Mouse (Mus musculus) urinary bladder, postnatal 36 days (tissue): ENCODE measurements around the gene Sult1a1.
"Not testable (repeated sequence)": the region's sequence is repeated elsewhere in the genome, so short reads cannot be mapped to it uniquely, and the experiment has no call there.

ENCODE experiments used
- DNase-seq, 2 experiments: peaks; one replicate each; pipeline ENCODE4 v3.0.0; 2022; ENCODE audit warnings: low spot score in 2 of 2, mixed read lengths in 1 of 2

The Sult1a1 gene

DNA sequence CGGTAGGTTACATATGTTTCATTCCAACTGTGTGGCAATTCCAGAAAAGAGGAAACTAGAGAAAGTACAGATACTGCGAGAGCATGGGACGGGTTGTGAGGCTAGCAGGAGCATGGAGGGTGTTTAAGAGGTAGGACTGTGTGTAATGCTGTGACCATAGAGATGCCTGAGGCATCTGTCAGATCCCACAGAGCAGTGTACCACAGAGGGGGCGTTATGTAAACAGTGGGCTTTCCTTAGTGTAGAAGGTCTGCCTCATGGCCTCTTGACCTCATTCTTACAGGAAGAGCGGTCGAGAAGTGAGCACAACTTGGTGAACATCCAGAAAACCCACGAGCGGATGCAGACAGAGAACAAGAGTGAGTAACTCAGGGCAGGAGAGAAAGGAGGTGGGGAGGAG lies 12.6 kb downstream of the Sult1a1 start:
- DNase-seq, result no peak

DNA sequence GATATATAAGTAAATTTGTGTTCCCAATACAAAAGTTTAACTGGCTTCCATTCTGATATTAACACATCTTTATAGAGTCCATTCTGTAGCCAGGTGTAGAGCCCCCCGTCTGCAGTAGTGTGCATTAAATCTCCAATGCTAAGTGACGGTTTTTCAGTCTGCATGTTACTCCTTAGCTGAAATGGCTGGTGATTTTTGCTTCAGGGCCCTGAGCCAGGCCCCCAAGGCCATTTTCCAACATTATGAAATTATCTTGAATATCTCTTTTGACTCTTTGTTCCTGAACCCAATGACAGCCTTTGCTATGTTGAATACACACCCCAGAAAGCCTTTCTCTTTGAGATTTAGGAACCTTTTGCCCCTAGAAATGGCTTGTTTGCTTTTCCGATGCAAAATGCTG lies 16.5 kb downstream of the Sult1a1 start:
- no peak for DNase-seq

DNA sequence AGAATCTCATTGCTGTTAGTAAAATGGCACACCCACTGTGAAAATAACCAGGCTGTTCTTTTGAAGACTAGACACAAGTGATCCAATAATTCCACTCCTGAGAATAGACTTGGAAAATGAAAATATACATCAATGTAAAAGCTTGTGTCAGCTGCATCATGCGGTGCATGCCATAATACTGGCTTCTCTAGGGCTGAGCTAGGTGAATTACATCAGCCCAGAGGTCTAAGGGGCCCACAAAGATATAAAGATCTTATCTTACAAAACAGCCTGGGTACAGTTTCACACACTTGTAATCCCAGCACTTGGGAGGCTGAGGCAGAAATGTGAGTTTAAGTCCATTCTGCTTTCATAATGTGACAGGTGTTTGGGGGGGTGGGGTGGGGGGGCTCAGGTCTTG lies 18.7 kb downstream of the Sult1a1 start:
- DNase-seq, result no peak

DNA sequence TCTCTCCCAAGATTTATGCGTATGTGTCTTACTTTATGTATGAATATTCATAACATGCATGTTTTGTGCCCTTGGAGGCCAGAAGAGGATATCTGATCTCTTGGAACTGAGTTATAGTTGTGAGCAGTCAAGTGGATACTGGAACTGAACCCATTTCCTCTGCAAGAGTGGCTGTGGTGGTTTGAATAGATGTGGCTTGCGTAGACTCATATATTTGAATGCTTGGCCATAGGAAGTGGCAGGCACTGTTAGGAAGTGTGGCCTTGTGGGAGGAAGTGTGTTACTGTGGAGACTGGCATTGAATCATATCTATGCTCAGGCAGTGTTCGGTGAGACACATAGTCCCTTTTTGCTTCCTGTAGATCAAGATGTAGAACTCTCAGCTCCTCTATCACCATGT lies 20.5 kb downstream of the Sult1a1 start:
- DNase-seq, result no peak

DNA sequence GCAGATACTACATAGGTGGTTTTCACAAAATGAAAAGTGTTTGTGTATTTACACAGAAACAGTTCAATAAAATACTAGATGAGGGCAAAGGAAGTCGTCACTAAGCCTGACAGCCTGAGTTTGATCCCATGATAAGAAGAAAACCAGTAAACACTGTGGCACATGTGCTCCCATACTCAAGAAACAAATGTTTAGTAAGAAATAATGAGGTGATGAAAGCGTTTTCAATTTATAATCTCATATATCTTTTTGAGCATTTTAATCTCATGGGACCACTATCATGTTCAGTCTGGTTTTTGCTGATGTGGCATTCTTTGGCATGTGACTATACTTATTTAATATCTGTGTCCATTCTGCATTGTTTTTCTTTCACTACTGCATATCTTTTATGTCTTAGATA lies 22.2 kb downstream of the Sult1a1 start:
- DNase-seq, result no peak

DNA sequence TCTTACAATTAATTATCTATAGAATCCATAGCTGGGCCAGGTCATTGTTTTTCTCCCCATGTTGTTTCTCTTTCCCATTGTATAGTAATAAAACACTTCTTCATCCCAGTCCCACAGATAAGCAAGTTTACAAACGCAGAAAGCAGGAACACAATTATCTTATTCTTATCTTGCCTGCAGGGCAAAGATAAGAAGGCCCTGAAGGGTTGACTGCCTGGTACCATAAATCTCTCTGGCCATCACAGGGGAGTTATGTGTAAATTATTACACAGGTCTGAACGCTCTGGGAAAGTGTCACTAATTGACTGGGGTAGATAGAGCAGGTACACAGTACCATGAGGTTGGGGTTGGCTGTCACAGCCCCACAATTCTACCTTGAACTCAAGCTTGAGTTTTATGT lies 25.4 kb downstream of the Sult1a1 start:
- DNase-seq, result no peak

DNA sequence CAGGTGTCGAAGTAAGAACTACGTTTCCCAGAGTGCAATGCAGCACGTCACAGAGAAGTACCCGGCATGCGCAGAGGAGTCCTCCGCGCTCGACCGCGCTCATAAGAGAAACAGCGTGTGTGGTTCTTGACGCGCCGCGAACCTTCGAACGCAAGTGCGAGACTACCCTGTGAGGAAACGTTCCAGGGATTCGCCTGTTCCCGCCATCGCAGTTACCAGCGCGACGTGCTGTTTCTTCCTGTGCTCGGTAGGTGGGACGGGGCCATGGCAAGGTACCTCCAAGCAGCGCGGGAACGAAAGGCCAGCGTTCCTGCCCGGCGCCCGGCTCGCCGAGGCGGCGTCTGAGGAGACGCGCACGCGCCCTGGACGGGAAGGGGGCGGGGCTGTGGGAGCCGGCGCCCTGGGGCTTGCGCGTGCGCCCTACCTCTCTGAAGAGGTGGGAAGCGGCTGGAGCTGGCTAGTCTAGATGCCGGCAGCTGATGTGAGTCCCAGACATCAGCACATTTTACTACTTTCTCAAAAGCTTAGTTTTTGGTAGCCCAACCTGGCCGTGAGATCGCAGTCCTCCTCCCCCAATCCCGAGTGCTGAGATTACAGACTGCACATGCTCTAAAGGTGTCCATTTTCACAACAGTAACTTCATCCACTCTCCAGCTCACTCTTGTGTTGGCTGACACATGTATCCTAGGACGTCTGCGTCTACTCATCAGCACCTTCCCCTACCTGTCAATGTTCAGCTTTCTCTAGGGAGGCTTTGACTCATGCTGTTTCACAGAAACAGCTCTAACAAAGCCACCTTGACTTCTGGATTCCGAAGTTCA lies 26.8 kb downstream of the Sult1a1 start, which contains the start of gene Sgf29:
Sgf29 (plus strand) TSS at position 79 of the 821 bp plus-strand sequence.
- DNase-seq, result peak; percentile 90

DNA sequence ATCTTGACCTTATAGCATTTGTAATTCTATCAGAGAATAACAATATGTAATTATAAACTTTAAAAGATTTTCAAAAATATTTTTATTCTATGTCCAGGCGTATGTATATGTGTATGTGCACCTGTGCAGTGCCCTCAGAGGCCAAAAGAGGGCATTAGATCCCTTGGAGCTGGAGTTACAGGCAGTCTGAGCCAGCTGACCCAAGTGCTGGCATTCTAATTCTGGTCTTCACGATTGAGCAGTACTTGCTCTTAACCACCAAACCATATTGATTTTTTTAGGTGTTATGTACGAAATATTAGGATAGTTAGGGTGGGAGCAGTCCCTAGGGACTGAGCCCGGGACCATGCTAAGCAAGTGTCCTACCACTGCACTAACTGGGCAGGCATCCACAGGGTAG lies 27.7 kb downstream of the Sult1a1 start:
- no peak for DNase-seq

DNA sequence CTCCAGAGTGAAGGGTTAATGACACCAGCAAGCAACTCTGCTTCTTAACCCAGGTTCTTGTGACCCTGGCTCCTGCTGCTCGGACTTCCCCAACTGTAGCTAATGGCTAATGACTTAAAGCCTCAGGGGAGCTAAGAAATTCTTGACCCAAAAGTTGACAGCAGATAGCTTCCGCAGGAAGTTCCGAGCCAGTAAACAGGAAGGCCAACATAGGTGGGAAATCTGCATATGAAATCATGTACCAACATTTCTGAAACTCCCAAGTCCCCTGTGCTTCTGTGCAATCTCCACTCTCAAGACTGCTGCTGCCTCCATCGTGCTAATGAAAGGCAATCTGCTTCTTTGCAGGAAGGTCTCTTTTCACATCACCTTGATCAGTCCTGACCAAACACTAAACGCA lies 30.5 kb downstream of the Sult1a1 start:
- DNase-seq, result no peak

DNA sequence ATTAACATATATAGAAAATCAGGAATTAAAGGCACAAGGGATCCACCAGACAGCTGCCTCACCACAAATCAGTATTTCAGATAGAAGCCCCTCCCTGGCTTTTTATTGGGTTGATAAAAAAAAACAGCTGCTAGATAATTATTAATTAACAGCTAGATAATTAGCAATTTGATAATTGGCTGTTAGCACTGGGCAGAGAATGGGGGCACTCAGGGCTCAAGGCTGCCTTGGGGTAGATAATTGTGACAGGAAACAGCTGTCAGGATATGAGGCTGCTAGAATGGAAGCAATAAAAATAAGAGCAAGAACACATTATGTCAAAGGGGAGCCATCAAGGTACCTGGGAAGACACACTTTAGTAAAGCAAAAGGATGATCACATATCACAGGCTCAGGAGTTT lies 31.3 kb downstream of the Sult1a1 start:
- DNase-seq, result no peak

DNA sequence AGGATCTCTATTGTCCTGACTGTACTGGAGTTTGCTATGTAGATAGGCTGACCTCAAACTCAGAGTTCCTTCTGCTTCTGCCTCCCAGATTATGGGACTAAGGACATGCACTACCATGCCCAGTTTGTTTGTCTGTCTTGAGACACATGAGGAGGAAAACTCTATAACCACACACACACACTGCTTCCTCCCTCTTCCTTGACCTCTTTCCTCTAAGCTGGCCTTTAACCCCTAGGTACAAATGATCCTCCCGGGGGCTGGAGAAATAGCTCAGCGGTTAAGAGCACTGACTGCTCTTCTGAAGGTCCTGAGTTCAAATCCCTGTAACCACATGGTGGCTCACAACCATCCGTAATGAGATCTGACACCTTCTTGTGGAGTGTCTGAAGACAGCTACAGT lies 31.9 kb downstream of the Sult1a1 start:
- DNase-seq, result no peak

DNA sequence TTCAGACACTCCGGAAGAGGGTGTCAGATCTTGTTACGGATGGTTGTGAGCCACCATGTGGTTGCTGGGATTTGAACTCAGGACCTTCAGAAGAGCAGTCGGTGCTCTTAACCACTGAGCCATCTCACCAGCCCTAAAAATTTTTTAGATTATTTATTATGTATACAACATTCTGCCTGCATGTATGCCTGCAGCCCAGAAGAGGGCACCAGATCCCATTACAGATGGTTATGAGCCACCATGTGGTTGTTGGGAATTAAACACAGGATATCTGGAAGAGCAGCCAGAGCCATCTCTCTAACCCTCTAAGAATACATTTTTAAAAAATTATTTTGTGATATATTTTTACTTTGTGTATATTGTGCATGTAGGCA lies 33.0 kb downstream of the Sult1a1 start:
- DNase-seq, result not testable (repeated sequence)

DNA sequence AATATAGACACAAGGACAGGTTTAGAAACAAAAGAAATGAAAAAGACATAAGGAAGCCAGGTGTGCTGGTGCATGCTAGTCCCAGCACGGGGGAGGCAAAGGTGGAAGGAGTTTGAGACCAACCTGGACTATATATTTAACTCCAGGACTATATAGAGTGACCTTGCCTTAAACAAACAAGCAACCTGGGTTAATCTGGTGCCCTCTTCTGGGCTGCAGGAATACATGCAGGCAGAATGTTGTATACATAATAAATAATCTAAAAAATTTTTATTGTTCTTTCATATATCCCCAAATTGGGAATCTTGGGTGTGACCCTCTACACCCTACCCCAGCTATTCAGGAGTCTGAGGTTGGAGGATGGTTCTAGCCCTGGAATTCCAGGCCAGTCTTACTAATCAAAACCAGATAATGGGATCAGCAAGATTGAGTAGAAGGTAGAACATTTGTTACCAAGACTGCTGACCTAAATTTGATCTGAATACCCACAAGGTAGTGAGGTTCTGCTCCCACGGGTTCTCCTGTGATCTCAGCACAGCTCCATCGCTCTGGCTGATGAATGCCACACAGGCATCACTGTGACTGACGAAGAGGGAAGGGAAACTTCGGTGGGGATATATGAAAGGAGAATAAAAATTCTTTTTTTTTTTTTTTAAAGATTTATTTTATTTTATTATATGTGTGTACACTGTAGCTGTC lies 33.5 kb downstream of the Sult1a1 start:
- no peak for DNase-seq

DNA sequence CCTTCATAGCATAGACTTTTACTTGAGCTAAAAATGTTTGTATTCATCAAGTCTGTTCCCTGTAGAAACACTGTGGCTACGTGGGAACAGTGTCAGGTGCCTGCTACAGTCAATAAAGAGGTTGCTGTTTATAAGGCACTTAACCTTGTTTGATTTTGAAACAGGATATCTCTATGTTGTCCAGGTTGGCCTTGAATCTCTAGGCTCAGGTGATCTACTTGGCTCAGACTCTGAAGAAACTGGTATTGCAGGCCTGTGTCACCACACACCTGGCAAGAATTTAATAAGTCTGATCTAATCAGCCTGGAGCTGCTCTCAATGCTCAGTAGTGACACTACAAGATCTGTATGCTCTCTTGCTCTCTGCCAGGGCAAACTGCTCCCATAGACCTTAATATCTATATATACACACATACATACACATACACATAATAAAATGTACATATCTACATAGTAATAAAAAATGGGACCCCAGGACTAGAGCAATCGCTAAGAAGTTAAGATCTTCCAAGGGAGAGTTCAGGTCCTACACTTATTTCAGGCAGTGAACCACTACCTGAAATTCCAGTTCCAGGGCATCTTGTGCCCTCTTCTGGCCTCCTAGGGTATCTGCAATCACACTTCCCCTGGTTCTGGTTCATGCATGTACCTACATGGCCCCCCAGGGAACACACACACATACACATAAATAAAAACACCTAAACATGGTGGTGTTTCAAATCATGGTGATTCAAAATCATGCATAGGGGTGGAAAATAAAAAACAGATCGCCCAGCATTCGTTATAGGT lies 39.3 kb downstream of the Sult1a1 start:
- DNase-seq, result peak; percentile 44 to 57

DNA sequence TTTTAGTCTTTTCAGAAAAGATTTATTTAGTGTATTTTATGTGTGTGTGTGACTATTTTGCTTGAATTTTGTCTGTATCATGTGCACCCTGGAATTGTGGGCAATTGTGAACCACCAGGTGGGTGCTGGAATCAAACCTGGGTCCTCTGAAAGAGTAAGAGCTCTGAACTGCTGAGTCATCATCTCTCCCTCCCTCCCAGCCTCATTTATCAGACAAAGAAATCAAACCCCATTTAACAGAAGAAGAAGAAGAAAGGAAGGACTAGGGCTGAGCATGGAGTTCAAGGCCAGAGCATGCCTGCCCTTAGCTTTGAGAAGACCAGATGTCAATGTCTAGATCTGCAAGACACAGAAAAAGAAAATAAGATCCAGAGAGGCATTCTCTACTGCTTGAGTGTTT lies 40.9 kb downstream of the Sult1a1 start:
- no peak for DNase-seq

DNA sequence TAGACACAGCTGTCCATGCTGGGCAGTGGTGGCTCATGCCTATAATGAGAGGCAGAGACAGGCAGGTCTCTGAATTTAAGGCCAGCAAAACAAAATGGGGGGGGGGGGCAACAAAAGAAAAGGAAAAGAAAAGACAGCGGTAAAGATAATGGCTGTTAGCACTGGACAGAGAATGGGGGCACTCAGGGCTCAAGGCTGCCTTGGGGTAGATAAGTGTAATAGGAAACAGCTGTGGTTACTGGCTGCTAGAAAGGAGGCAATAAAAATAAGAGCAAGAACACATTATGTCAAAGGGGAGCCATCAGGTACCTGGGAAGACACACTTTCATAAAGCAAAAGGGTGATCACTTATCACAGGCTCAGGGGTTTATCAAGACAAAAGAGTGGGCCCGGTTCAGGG lies 43.8 kb downstream of the Sult1a1 start:
- no peak for DNase-seq

DNA sequence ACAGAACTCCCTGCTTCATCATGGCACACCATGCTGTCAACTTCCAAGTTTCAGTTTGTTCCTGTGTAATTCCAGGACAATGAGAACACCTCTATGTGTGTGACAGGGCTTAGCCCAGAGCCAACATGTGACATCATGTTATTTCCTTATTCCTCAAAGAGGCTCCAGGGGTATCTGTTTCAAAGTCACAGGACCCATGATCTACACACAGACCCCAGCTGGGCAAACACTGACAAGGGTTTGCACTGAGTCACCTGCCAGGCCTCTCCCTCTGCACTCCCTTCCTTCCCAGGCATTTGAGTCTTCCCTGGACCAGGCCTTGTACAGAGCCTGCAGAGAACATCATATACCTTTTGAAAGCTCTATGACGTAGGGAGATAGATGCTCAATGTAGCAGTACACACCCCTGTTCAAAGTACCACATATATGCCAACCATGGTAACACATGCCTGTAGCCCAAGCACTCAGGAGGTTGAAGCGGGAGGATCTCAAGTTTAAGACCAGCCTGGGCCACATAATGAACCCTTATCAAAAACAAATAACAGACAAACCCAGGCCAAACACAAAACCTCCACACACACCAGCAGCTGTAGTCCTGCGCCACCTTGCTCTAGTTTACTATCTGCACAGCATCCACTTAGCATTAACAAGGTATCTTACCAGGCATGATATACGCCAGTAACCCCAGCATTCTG lies 45.3 kb downstream of the Sult1a1 start, which contains the start of gene Nupr1:
Nupr1 (minus strand) TSS at position 38 of the 695 bp plus-strand sequence.
- DNase-seq, result no peak

DNA sequence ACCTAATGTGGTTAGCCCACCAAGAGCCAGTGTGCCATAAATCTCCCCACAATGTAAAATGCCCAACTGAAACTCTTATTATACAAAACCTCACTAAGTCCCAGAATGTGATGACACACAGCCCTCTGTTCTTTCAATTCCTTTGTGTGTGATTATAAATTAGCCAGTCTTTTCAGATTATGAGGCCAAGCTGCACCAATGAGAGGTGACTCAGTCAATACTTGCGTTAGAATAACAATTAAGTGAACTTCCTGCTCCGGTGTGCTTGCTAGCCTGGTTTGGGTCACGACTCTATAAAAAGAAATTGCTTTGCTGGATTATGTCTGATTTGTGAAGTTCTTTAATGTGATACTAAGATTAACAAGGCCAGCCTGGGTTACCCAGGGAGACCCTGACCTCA lies 46.3 kb downstream of the Sult1a1 start:
- DNase-seq, result no peak

DNA sequence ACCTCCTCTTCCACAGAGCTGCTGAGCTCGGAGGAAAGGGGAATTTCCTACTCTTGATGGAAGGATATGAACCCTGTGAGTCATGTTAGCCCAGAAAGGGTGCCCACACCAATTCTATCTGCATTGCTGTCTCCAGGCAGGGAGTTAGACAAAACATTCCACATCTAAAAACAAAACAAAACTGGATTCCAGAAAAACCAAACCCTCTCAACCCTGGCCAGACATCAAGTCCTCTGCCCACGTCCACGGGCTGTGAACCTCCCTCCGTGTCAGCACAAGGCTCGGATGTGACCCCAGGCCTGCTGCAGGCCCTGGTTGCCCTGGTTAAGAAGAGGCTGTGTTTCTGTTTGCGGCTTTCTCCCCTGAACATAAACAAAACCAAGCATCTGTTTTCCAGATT lies 48.1 kb downstream of the Sult1a1 start:
- DNase-seq, result no peak

DNA sequence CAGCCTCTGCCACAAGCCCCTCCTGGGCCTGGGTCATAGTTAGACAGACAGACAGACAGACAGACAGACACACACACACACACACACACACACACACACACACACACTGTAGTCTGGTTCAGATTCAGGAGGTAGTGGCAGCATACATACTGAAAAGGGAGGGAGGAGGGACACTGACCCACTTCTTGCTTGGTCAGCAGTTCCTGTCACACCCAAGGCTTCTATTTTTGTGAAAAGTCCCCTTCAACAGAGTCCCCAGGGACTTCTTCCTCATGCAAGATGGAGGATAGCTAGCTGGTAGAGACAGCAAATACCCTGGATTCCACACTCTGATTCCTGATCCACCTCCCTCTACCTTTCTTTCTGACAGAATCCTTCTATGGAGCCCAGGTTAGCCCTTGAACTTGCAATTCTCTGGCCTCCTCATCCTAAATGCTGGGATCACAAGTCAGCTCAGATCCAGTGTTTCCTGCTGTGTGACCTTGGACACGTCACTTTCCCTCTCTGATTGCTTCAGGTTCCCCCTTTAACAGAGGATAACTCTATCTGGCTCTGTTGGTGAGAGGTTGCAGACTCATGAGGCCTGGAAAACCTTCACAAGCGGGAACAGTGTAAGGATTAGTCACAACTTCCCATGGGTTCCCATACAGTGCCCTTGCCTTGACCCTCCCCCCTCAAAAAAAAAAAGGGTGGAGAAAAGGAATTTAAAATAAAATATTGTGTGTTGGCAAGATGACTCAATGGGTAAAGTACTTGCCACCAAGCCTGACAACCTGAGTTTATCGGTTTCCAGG lies 50.2 kb downstream of the Sult1a1 start:
- no peak for DNase-seq

DNA sequence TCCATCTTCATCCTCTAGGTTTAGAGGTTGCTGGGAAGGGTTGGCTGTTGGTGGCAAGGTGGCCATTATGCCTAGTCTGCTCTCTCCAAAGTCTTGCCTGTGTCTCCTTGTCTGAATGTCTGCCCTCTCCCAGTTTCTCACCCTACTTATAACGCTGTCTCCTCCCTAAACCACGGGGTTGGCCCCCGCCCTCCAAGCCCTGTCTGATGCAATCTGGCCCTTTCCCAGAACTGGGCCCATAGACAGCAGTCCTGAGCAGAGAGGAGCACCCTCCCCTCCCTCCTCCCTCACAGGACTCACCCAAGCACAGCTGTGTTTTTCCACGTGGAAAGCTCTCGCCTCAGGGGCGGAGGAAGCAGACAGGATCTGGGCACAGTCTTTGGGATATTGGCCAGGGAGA lies 50.9 kb downstream of the Sult1a1 start:
- DNase-seq, result peak; percentile 65 to 93
